Mouse (Mus musculus) CH12.LX (cell line): Measurements from ENCODE around the gene Tmem37. TPM values are rescaled to one million over a fixed set of nuclear protein-coding genes. Genes with fewer than 3 reads are reported as not detected.

Experiments used
- DNase-seq: peaks from one replicate; pipeline ENCODE4 v3.0.0-alpha.2; 2013; ENCODE audit errors: extremely low read depth
- H3K27ac ChIP-seq: 2 replicates; pipeline ENCODE4 v1.5.1; 2012; ENCODE audit warnings: low read depth, mild to moderate bottlenecking, control low read depth, moderate library complexity; ENCODE audit not compliant: insufficient read depth
- H3K27me3 ChIP-seq: replicated peaks from 2 replicates; pipeline ENCODE3; 2012; ENCODE audit warnings: inconsistent platforms
- H3K36me3 ChIP-seq, 2 experiments: replicated peaks in 1 of 2; 2 replicates each; pipeline versions ENCODE3 to v1.6.1; 2012; ENCODE audit warnings: inconsistent platforms in 1 of 2, low read length in 1 of 2, mild to moderate bottlenecking in 1 of 2, mixed read lengths in 1 of 2, moderate library complexity in 1 of 2; ENCODE audit not compliant: control insufficient read depth in 1 of 2, insufficient read depth in 1 of 2
- H3K4me1 ChIP-seq, 2 experiments: 2 replicates each; pipeline ENCODE4 v1.6.1; 2012; ENCODE audit warnings: inconsistent platforms in 1 of 2, moderate library complexity in 1 of 2; ENCODE audit not compliant: insufficient read depth in 2 of 2, control insufficient read depth in 1 of 2
- H3K4me2 ChIP-seq: 2 replicates; pipeline ENCODE4 v1.6.1; 2012; ENCODE audit warnings: low read depth, mild to moderate bottlenecking, control low read depth; ENCODE audit not compliant: poor library complexity, insufficient read depth, severe bottlenecking
- H3K4me3 ChIP-seq, 3 experiments: fragments of 150-350 bp in 1 of 3; sonication (generic) in 1 of 3; replicated peaks in 1 of 3; 2 replicates each; pipeline versions ENCODE3 to v1.5.1; 2011 to 2012; ENCODE audit warnings: low read depth in 2 of 3, low read length in 2 of 3, mild to moderate bottlenecking in 2 of 3, moderate library complexity in 2 of 3, control low read depth in 1 of 3, improper control_type of control experiment in 1 of 3, inconsistent platforms in 1 of 3, mixed read lengths in 1 of 3; ENCODE audit not compliant: poor library complexity in 1 of 3
- H3K79me2 ChIP-seq: replicated peaks from 2 replicates; pipeline ENCODE4 v1.6.1; 2012; ENCODE audit warnings: mild to moderate bottlenecking, moderate library complexity; ENCODE audit not compliant: control insufficient read depth, poor library complexity, insufficient read depth, severe bottlenecking; ENCODE audit errors: extremely low read depth
- H3K9ac ChIP-seq: 2 replicates; pipeline ENCODE4 v1.6.1; 2012; ENCODE audit warnings: low read depth, mild to moderate bottlenecking, control low read depth, moderate library complexity; ENCODE audit not compliant: insufficient read depth
- H3K9me3 ChIP-seq: replicated peaks from 2 replicates; pipeline ENCODE3; 2012; ENCODE audit warnings: low read length, inconsistent platforms, mixed read lengths
- BHLHE40 ChIP-seq: IDR thresholded peaks from 2 replicates; pipeline ENCODE4 v1.6.1; 2011; ENCODE audit warnings: mild to moderate bottlenecking, low read depth, low read length, improper control_type of control experiment
- CTCF ChIP-seq, 2 experiments: IDR thresholded peaks in 1 of 2; conservative IDR thresholded peaks in 1 of 2; 2 replicates each; pipeline ENCODE4 v1.5.1; 2011 to 2012; ENCODE audit warnings: low read depth in 2 of 2, low read length in 2 of 2, improper control_type of control experiment in 1 of 2, inconsistent platforms in 1 of 2, mild to moderate bottlenecking in 1 of 2, moderate library complexity in 1 of 2
- ELF1 ChIP-seq: IDR thresholded peaks from 2 replicates; pipeline ENCODE4 v1.6.1; 2014; ENCODE audit warnings: low read depth, mild to moderate bottlenecking, inconsistent platforms, low read length, improper control_type of control experiment
- JUN ChIP-seq: IDR thresholded peaks from 2 replicates; pipeline ENCODE4 v1.6.1; 2011; ENCODE audit warnings: low read depth, mild to moderate bottlenecking, low read length, improper control_type of control experiment, moderate library complexity; ENCODE audit not compliant: insufficient read depth
- JUND ChIP-seq: conservative IDR thresholded peaks from 2 replicates; pipeline ENCODE4 v1.6.1; 2011; ENCODE audit warnings: low read depth, low read length, improper control_type of control experiment
- KAT2A ChIP-seq: IDR thresholded peaks from 2 replicates; pipeline ENCODE4 v1.6.1; 2012; ENCODE audit warnings: low read length, improper control_type of control experiment, inconsistent platforms; ENCODE audit not compliant: insufficient replicate concordance
- MAFK ChIP-seq: IDR thresholded peaks from 2 replicates; pipeline ENCODE4 v1.6.1; 2011; ENCODE audit warnings: low read length, improper control_type of control experiment; ENCODE audit not compliant: insufficient replicate concordance
- MAZ ChIP-seq: IDR thresholded peaks from 2 replicates; pipeline ENCODE4 v1.6.1; 2012; ENCODE audit warnings: low read depth, mild to moderate bottlenecking, inconsistent platforms, low read length, improper control_type of control experiment, moderate library complexity
- MEF2A ChIP-seq: IDR thresholded peaks from 2 replicates; pipeline ENCODE4 v1.6.1; 2014; ENCODE audit warnings: low read depth, mild to moderate bottlenecking, inconsistent platforms, low read length, improper control_type of control experiment, borderline replicate concordance
- MXI1 ChIP-seq: IDR thresholded peaks from 2 replicates; pipeline ENCODE4 v1.6.1; 2011; ENCODE audit warnings: mild to moderate bottlenecking, low read depth, low read length, improper control_type of control experiment
- NELFE ChIP-seq: IDR thresholded peaks from 2 replicates; pipeline ENCODE4 v1.6.1; 2011; ENCODE audit warnings: low read depth, low read length, improper control_type of control experiment
- POLR2A ChIP-seq: IDR thresholded peaks from 2 replicates; pipeline ENCODE4 v1.6.1; 2011; ENCODE audit warnings: low read depth, mild to moderate bottlenecking, improper control_type of control experiment, low read length
- RCOR1 ChIP-seq: conservative IDR thresholded peaks from 2 replicates; pipeline ENCODE4 v1.6.1; 2012; ENCODE audit warnings: low read depth, mild to moderate bottlenecking, inconsistent platforms, low read length, improper control_type of control experiment
- SMC3 ChIP-seq: IDR thresholded peaks from 2 replicates; pipeline ENCODE4 v1.6.1; 2011; ENCODE audit warnings: low read depth, low read length, improper control_type of control experiment
- TBP ChIP-seq: conservative IDR thresholded peaks from 2 replicates; pipeline ENCODE4 v1.6.1; 2011; ENCODE audit warnings: low read depth, low read length, improper control_type of control experiment
- USF2 ChIP-seq: conservative IDR thresholded peaks from 2 replicates; pipeline ENCODE4 v1.6.1; 2011; ENCODE audit warnings: low read depth, low read length, improper control_type of control experiment
- dilution Hi-C: fragments of 300-500 bp; cut with MboI; formaldehyde crosslinking; loops from 2 replicates; pipeline ENCODE4 v1.14.3; 2020; ENCODE audit warnings: low sequenced_read_pairs; ENCODE audit not compliant: extremely low pct_unique_long_range_greater_than_20kb, extremely low pct_ligation_motif_present
- in situ Hi-C: fragments of 300-500 bp; cut with MboI; formaldehyde crosslinking; loops from 3 replicates; pipeline ENCODE4 v1.14.3; 2019; ENCODE audit warnings: low sequenced_read_pairs, low pct_ligation_motif_present, low pct_unique_long_range_greater_than_20kb, mixed read lengths
- polyA plus RNA-seq: library from polyadenylated mRNA; unstranded; fragments of >175 nt; gene quantifications from 2 replicates; pipeline ENCODE4 v1.2.1, GENCODE M21; 2012; ENCODE audit warnings: low read depth; ENCODE audit not compliant: insufficient read length
- total RNA-seq, 2 experiments: library from RNA; depleted of rRNA; stranded (reverse); fragments of 300-350 nt in 1 of 2; fragments of >200 nt in 1 of 2; gene quantifications; 2 replicates each; pipeline ENCODE4 v1.2.3; 2012 to 2014

Gene Tmem37
- total and polyA plus RNA-seq, 3 experiments: not detected

DNA sequence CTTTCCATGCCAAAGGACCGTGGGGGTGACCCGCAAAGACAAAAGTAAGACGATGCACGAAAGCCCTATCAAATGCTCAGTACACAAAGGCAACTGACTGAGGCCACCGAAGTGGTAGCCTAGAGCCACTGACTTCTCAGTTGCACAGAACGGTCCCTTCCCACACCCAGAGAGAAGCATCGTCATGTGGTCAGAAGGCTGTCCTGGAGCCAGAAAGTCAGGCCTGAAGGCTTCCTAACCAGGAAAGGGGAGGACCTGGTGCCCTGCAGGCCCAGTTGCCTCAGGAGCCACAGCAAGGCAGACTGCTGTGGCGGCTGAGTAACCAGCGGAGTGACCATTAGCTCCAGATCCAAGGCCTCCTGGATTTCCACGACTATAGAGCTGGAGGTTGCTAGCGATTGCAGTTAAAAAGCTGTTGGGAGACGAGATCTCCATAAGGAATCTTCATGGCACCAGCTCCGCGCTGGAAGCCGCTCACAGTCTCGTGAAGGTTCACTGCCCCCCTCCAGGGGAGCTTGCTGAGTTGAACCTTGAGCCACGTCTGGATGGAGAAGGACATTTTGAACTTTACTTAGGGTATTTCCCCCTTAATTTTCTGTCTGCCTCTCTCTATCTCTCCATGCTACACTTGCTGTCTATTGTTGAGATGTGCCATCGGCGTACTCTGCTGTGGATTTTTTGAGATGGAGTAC lies 36.0 kb upstream of the Tmem37 start:
- no peak for DNase-seq
- no peaks in the 10 kb centered on the region for H3K4me1 ChIP-seq
- in situ Hi-C loops (no loop called here), dilution Hi-C loops (no loop called here)
- H3K9me3 ChIP-seq: peaks cover 8% of the 10 kb centered on the region
- peaks cover 26 to 41% of the 10 kb centered on the region in 2 experiments for H3K36me3 ChIP-seq
- H3K27ac ChIP-seq: no peak overlapping the region
- no peak overlapping the region for H3K4me3 ChIP-seq
- H3K27me3 ChIP-seq: no peaks in the 10 kb centered on the region
- TF ChIP-seq MAZ (no peak), RCOR1 (no peak), KAT2A (no peak), NELFE (no peak), USF2 (no peak), JUND (no peak), SMC3 (no peak), ELF1 (no peak), JUN (no peak), BHLHE40 (no peak), MAFK (no peak), MEF2A (no peak), POLR2A (no peak)
- H3K79me2 ChIP-seq: no peaks in the 10 kb centered on the region
- no peak overlapping the region for H3K4me2 ChIP-seq
- no peak overlapping the region for H3K9ac ChIP-seq

- Histone ChIP-seq H3K36me3 (no peaks in the 10 kb centered on the region), H3K27me3 (no peaks in the 10 kb centered on the region), H3K4me1 (peaks cover 0 to 2% of the 10 kb centered on the region in 2 experiments; a peak in 1 of 4 replicates), H3K9ac (no peak overlapping the region), H3K27ac (no peak overlapping the region), H3K9me3 (no peaks in the 10 kb centered on the region), H3K4me2 (no peak overlapping the region), H3K79me2 (no peaks in the 10 kb centered on the region), H3K4me3 (no peak overlapping the region)
- in situ Hi-C loops: no loop called here
- dilution Hi-C loops: no loop called here
- TF ChIP-seq CTCF (conservative IDR thresholded peaks at IDR 0.05 in 1 of 2, IDR thresholded peaks at IDR 0.05 in 1 of 2; ENCODE audit: low read depth in 2 of 2, low read length in 2 of 2) (peak; percentile 27 to 46; a peak in 3 of 4 replicates), TBP (no peak)
- no peak for DNase-seq
These were observed 31.7 kb upstream of the Tmem37 start for GRCm38 (mm10) chr1:120105556-120105959.

DNA sequence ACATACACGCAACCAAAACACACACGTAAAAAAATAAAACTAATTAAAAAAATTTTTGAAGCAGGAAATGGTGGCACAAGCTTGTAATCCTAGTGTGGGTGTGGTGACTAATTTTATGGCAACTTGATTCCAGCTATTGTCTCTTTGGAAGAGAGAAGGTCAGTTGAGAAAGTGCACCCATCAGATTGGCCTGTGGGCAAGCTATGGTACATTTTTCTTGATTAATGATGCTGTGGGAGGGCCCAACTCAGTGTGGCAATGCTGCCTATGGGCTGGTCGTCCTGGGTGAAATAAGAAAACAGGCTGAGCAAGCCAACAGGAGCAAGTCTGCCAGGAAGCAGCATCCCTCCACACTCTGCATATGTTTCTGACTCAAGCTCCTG lies 27.3 kb upstream of the Tmem37 start:
- TF ChIP-seq MXI1: no peak
- H3K9me3 ChIP-seq: no peaks in the 10 kb centered on the region
- H3K36me3 ChIP-seq: no peaks in the 10 kb centered on the region
- H3K9ac ChIP-seq: no peak overlapping the region
- H3K4me1 ChIP-seq: peaks cover 12 to 22% of the 10 kb centered on the region in 2 experiments
- no peak overlapping the region for H3K4me2 ChIP-seq
- no peak overlapping the region for H3K27ac ChIP-seq
- H3K4me3 ChIP-seq: no peak overlapping the region
- in situ Hi-C loops: no loop called here
- dilution Hi-C loops: no loop called here
- no peak for DNase-seq
- no peaks in the 10 kb centered on the region for H3K79me2 ChIP-seq
- no peaks in the 10 kb centered on the region for H3K27me3 ChIP-seq
